Mouse (Mus musculus) limb, embryonic 14.5 days (tissue): Measurements from ENCODE around the gene Il11ra2. TPM values are rescaled to one million over a fixed set of nuclear protein-coding genes. Genes with fewer than 3 reads are reported as not detected.
"Not testable (repeated sequence)": the region's sequence is repeated elsewhere in the genome, so short reads cannot be mapped to it uniquely, and the experiment has no call there.

Experiments
- ATAC-seq: fragments of 200-750 bp; cut with Nextera tagmentation; 2 replicates; pipeline ENCODE4 v1.8.0; 2017; ENCODE audit warnings: low read depth, moderate number of reproducible peaks, moderate TSS enrichment; ENCODE audit not compliant: low FRiP score
- DNase-seq: peaks from one replicate; pipeline ENCODE4 v3.0.0-alpha.2; 2015; ENCODE audit warnings: low spot score
- H3K27ac ChIP-seq: fragments of 300-500 bp; sonication (generic); replicated peaks from 2 replicates; pipeline ENCODE4 v1.5.1; 2014; ENCODE audit warnings: low read depth, mild to moderate bottlenecking, low read length, moderate library complexity, mixed read lengths
- H3K27me3 ChIP-seq: fragments of 300-500 bp; sonication (generic); 2 replicates; pipeline ENCODE4 v1.6.1; 2014; ENCODE audit warnings: low read length, mixed read lengths; ENCODE audit not compliant: control insufficient read depth, insufficient read depth
- H3K36me3 ChIP-seq: fragments of 300-500 bp; sonication (generic); 2 replicates; pipeline ENCODE4 v1.6.1; 2014; ENCODE audit warnings: mild to moderate bottlenecking, low read length, moderate library complexity, mixed read lengths; ENCODE audit not compliant: control insufficient read depth, insufficient read depth
- H3K4me1 ChIP-seq: fragments of 300-500 bp; sonication (generic); 2 replicates; pipeline ENCODE4 v1.6.1; 2014; ENCODE audit warnings: antibody characterized with exemption, low read length, mixed read lengths; ENCODE audit not compliant: control insufficient read depth, insufficient read depth
- H3K4me2 ChIP-seq: fragments of 300-500 bp; sonication (generic); replicated peaks from 2 replicates; pipeline ENCODE4 v1.6.1; 2014; ENCODE audit warnings: low read depth, mild to moderate bottlenecking, low read length, moderate library complexity; ENCODE audit not compliant: severe bottlenecking
- H3K4me3 ChIP-seq: fragments of 300-500 bp; sonication (generic); replicated peaks from 2 replicates; pipeline ENCODE4 v1.5.1; 2014; ENCODE audit warnings: low read length
- H3K9ac ChIP-seq: fragments of 300-500 bp; sonication (generic); 2 replicates; pipeline ENCODE4 v1.6.1; 2014; ENCODE audit warnings: mild to moderate bottlenecking, low read depth, low read length, moderate library complexity; ENCODE audit not compliant: severe bottlenecking
- H3K9me3 ChIP-seq: fragments of 300-500 bp; sonication (generic); 2 replicates; pipeline ENCODE4 v1.6.1; 2016; ENCODE audit warnings: low read length; ENCODE audit not compliant: control insufficient read depth
- WGBS: fragments of 180-500 bp; shearing (Covaris S2); extraction: QIAGEN DNeasy Blood & Tissue Kit; methylation state at CpG from one replicate; pipeline ENCODE4 v1.1.7; 2014; 5-methylcytosine and 5-hydroxymethylcytosine counted together
- polyA plus RNA-seq, 2 experiments: library from polyadenylated mRNA; depleted of rRNA in 1 of 2; stranded (reverse) in 1 of 2; unstranded in 1 of 2; fragments of >200 nt; fragmentation: Nextera tagmentation in 1 of 2; extraction: Ambion mirVana in 1 of 2; gene quantifications; 2 replicates each; pipeline versions ENCODE4 v1.2.1 to v1.2.3; 2012 to 2014

Il11ra2 gene
- polyA plus RNA-seq, 2 experiments, result 0.19 to 0.23 TPM

DNA sequence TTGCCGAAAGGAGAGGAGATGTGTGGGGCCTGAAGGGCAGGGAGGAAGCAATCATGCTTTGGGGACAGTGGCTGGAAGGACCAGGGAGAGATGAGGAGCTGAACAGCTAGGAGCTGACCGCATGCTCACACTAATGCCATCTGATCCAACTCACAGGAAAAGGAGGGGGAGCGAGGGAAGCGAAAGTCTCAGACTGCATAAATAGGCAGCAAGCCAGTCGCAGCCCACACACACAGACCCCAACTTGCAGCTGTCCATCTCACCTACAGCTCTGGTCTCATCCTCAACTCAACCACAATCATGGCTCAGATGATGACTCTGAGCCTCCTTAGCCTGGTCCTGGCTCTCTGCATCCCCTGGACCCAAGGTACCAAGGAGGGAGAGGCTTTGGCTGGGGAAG is 49.8 kb downstream of the Il11ra2 start, which contains the start of gene Gm10591:
Gene Gm10591 (plus strand): TSS at position 301 of the 400 bp plus-strand sequence.
- ATAC-seq, result not testable (repeated sequence)
- WGBS, result no CpG with 5 or more reads among the region's 5 CpGs

More for the DNA sequence above, 49.8 kb downstream of the Il11ra2 start, which contains the start of gene Gm10591:
- H3K36me3 ChIP-seq, H3K9me3 ChIP-seq, H3K4me2 ChIP-seq, H3K27me3 ChIP-seq, H3K4me1 ChIP-seq, H3K9ac ChIP-seq, H3K27ac ChIP-seq, H3K4me3 ChIP-seq, DNase-seq: not testable (repeated sequence)

Other genes starting within 250 kb of the Il11ra2 start
- gene Gm21586, start 222.5 kb downstream of the Il11ra2 start, polyA plus RNA-seq (2012; rRNA removed), result not detected in 2 replicates
- not detected in 2 replicates for gene Gm21586, start 222.5 kb downstream of the Il11ra2 start, polyA plus RNA-seq (2014; fragmentation: Nextera tagmentation; extraction: Ambion mirVana)
- gene Gm2163, start 195.1 kb downstream of the Il11ra2 start, polyA plus RNA-seq (2012; rRNA removed), result 0.35 and 0.43 TPM in 2 replicates
- 0.15 and 0.18 TPM in 2 replicates for gene Gm2163, start 195.1 kb downstream of the Il11ra2 start, polyA plus RNA-seq (2014; fragmentation: Nextera tagmentation; extraction: Ambion mirVana)
- 0.09 TPM in 1 of 2 replicates, not detected in the other for gene Fam205a2, start 133.7 kb downstream of the Il11ra2 start, polyA plus RNA-seq (2012; rRNA removed)
- gene Fam205a2, start 133.7 kb downstream of the Il11ra2 start, polyA plus RNA-seq (2014; fragmentation: Nextera tagmentation; extraction: Ambion mirVana), result not detected in 2 replicates
- gene Gm10591, start 49.7 kb downstream of the Il11ra2 start, polyA plus RNA-seq (2012; rRNA removed), result 0.57 TPM in 1 of 2 replicates, not detected in the other
- gene Gm10591, start 49.7 kb downstream of the Il11ra2 start, polyA plus RNA-seq (2014; fragmentation: Nextera tagmentation; extraction: Ambion mirVana), result 1.4 TPM in 1 of 2 replicates, not detected in the other
- gene Gm2564, start 32.2 kb downstream of the Il11ra2 start, polyA plus RNA-seq (2012; rRNA removed), result 0.16 and 0.36 TPM in 2 replicates
- gene Gm2564, start 32.2 kb downstream of the Il11ra2 start, polyA plus RNA-seq (2014; fragmentation: Nextera tagmentation; extraction: Ambion mirVana), result 0.37 TPM in 1 of 2 replicates, not detected in the other
- gene Ccl27b, start 6.6 kb downstream of the Il11ra2 start, polyA plus RNA-seq (2012; rRNA removed), result 0.59 TPM in 1 of 2 replicates, not detected in the other
- not detected in 2 replicates for gene Ccl27b, start 6.6 kb downstream of the Il11ra2 start, polyA plus RNA-seq (2014; fragmentation: Nextera tagmentation; extraction: Ambion mirVana)
- 0.11 and 0.14 TPM in 2 replicates for gene 4930578G10Rik, start 73.7 kb upstream of the Il11ra2 start, polyA plus RNA-seq (2012; rRNA removed)
- gene 4930578G10Rik, start 73.7 kb upstream of the Il11ra2 start, polyA plus RNA-seq (2014; fragmentation: Nextera tagmentation; extraction: Ambion mirVana), result 0.33 TPM in 1 of 2 replicates, not detected in the other
- not detected in 2 replicates for gene Ccl19, start 94.7 kb upstream of the Il11ra2 start, polyA plus RNA-seq (2012; rRNA removed)
- gene Ccl19, start 94.7 kb upstream of the Il11ra2 start, polyA plus RNA-seq (2014; fragmentation: Nextera tagmentation; extraction: Ambion mirVana), result not detected in 2 replicates
- 28.7 and 29.5 TPM in 2 replicates for gene Ccl21a, start 112.1 kb upstream of the Il11ra2 start, polyA plus RNA-seq (2012; rRNA removed)
- 60.6 and 72.6 TPM in 2 replicates for gene Ccl21a, start 112.1 kb upstream of the Il11ra2 start, polyA plus RNA-seq (2014; fragmentation: Nextera tagmentation; extraction: Ambion mirVana)
- not detected in 2 replicates for gene Fam205a1, start 192.0 kb upstream of the Il11ra2 start, polyA plus RNA-seq (2012; rRNA removed)
- gene Fam205a1, start 192.0 kb upstream of the Il11ra2 start, polyA plus RNA-seq (2014; fragmentation: Nextera tagmentation; extraction: Ambion mirVana), result 0.06 TPM in 2 replicates
- 0.01 TPM in 1 of 2 replicates, not detected in the other for gene Gm12394, start 194.9 kb upstream of the Il11ra2 start, polyA plus RNA-seq (2012; rRNA removed)
- 0.21 and 0.23 TPM in 2 replicates for gene Gm12394, start 194.9 kb upstream of the Il11ra2 start, polyA plus RNA-seq (2014; fragmentation: Nextera tagmentation; extraction: Ambion mirVana)
- not detected in 2 replicates for gene Fam205c, start 212.3 kb upstream of the Il11ra2 start, polyA plus RNA-seq (2012; rRNA removed)
- gene Fam205c, start 212.3 kb upstream of the Il11ra2 start, polyA plus RNA-seq (2014; fragmentation: Nextera tagmentation; extraction: Ambion mirVana), result 0.55 TPM in 1 of 2 replicates, not detected in the other